Mouse (Mus musculus): ENCODE measurements around the gene Pxn. TPM values are rescaled to one million over a fixed set of nuclear protein-coding genes. Genes with fewer than 3 reads are reported as not detected.

The Pxn gene
- total and polyA plus RNA-seq, 2 experiments from 2014 or later: 18.0 to 41.0 TPM

- DNase-seq (ENCODE audit: low spot score) (no peak), ATAC-seq (no peak)
- Histone ChIP-seq H3K27me3 (ENCODE audit: insufficient read depth, low read length) (no peaks in the 10 kb centered on the region), H3K9ac (replicated peaks; ENCODE audit: low read length) (no peak overlapping the region), H3K4me3 (ENCODE audit: low read length) (no peak overlapping the region), H3K4me1 (ENCODE audit: insufficient read depth, low read length) (no peaks in the 10 kb centered on the region), H3K36me3 (ENCODE audit: insufficient read depth, low read length) (peaks cover 85% of the 10 kb centered on the region), H3K27ac (no peak overlapping the region), H3K4me2 (ENCODE audit: low read depth, low read length) (no peak overlapping the region), H3K9me3 (ENCODE audit: low read length) (no peaks in the 10 kb centered on the region)
- TF ChIP-seq CTCF (IDR thresholded peaks at IDR 0.05; ENCODE audit: low read depth): no peak
- WGBS: 93% methylated on average over 14 of the region's 14 CpGs
Measured at GRCm38 (mm10) chr5:115580229-115581001, 73.9 kb downstream of the Pxn start.

GRCm38 (mm10) chr5:115581662-115582061 lies 75.2 kb downstream of the Pxn start:
- Histone ChIP-seq H3K4me2 (ENCODE audit: low read depth, low read length) (no peak overlapping the region), H3K4me1 (ENCODE audit: insufficient read depth, low read length) (no peaks in the 10 kb centered on the region), H3K27me3 (ENCODE audit: insufficient read depth, low read length) (no peaks in the 10 kb centered on the region), H3K4me3 (ENCODE audit: low read length) (no peak overlapping the region), H3K9ac (replicated peaks; ENCODE audit: low read length) (no peak overlapping the region), H3K36me3 (ENCODE audit: insufficient read depth, low read length) (peaks cover 86% of the 10 kb centered on the region), H3K27ac (no peak overlapping the region), H3K9me3 (ENCODE audit: low read length) (no peaks in the 10 kb centered on the region)
- no peak for TF ChIP-seq CTCF (IDR thresholded peaks at IDR 0.05; ENCODE audit: low read depth)
- DNase-seq (ENCODE audit: low spot score): no peak
- WGBS: 97% methylated on average over 9 of the region's 9 CpGs
- ATAC-seq: no peak

- Histone ChIP-seq H3K4me3 (ENCODE audit: low read length) (no peak overlapping the region), H3K9ac (replicated peaks; ENCODE audit: low read length) (no peak overlapping the region), H3K4me2 (ENCODE audit: low read depth, low read length) (no peak overlapping the region), H3K27me3 (ENCODE audit: insufficient read depth, low read length) (no peaks in the 10 kb centered on the region), H3K9me3 (ENCODE audit: low read length) (no peaks in the 10 kb centered on the region), H3K36me3 (ENCODE audit: insufficient read depth, low read length) (peaks cover 87% of the 10 kb centered on the region), H3K4me1 (ENCODE audit: insufficient read depth, low read length) (no peaks in the 10 kb centered on the region), H3K27ac (no peak overlapping the region)
- ATAC-seq (no peak), DNase-seq (ENCODE audit: low spot score) (no peak)
- TF ChIP-seq CTCF (IDR thresholded peaks at IDR 0.05; ENCODE audit: low read depth): no peak
- WGBS: 85% methylated on average over 12 of the region's 12 CpGs
Measured at GRCm38 (mm10) chr5:115585616-115586015, 79.1 kb downstream of the Pxn start.

- no peak overlapping the region for H3K4me3 ChIP-seq (ENCODE audit: low read length)
- H3K4me1 ChIP-seq (ENCODE audit: insufficient read depth, low read length): no peaks in the 10 kb centered on the region
- ATAC-seq (no peak), DNase-seq (ENCODE audit: low spot score) (no peak)
- no peak overlapping the region for H3K4me2 ChIP-seq (ENCODE audit: low read depth, low read length)
- no peaks in the 10 kb centered on the region for H3K27me3 ChIP-seq (ENCODE audit: insufficient read depth, low read length)
- H3K27ac ChIP-seq: no peak overlapping the region
- no peak overlapping the region for H3K9ac ChIP-seq (replicated peaks; ENCODE audit: low read length)
- H3K36me3 ChIP-seq (ENCODE audit: insufficient read depth, low read length): peaks cover 86% of the 10 kb centered on the region
- no peaks in the 10 kb centered on the region for H3K9me3 ChIP-seq (ENCODE audit: low read length)
- no peak for TF ChIP-seq CTCF (IDR thresholded peaks at IDR 0.05; ENCODE audit: low read depth)
- WGBS: 49% methylated on average over 15 of the region's 15 CpGs
Measured at GRCm38 (mm10) chr5:115586166-115586565, 79.7 kb downstream of the Pxn start.

- no peaks in the 10 kb centered on the region for H3K9me3 ChIP-seq (ENCODE audit: low read length)
- H3K4me3 ChIP-seq (ENCODE audit: low read length): no peak overlapping the region
- H3K27me3 ChIP-seq (ENCODE audit: insufficient read depth, low read length): no peaks in the 10 kb centered on the region
- DNase-seq (ENCODE audit: low spot score): no peak
- 92% methylated on average over 2 of the region's 2 CpGs for WGBS
- H3K4me2 ChIP-seq (ENCODE audit: low read depth, low read length): no peak overlapping the region
- peaks cover 84% of the 10 kb centered on the region for H3K36me3 ChIP-seq (ENCODE audit: insufficient read depth, low read length)
- no peak overlapping the region for H3K27ac ChIP-seq
- no peak for TF ChIP-seq CTCF (IDR thresholded peaks at IDR 0.05; ENCODE audit: low read depth)
- no peak for ATAC-seq
- no peak overlapping the region for H3K9ac ChIP-seq (replicated peaks; ENCODE audit: low read length)
- no peaks in the 10 kb centered on the region for H3K4me1 ChIP-seq (ENCODE audit: insufficient read depth, low read length)
Measured at GRCm38 (mm10) chr5:115586780-115587179, 80.3 kb downstream of the Pxn start.

GRCm38 (mm10) chr5:115591028-115591427 lies 84.6 kb downstream of the Pxn start:
- no peak overlapping the region for H3K27ac ChIP-seq
- TF ChIP-seq CTCF (IDR thresholded peaks at IDR 0.05; ENCODE audit: low read depth): no peak
- H3K9me3 ChIP-seq (ENCODE audit: low read length): no peaks in the 10 kb centered on the region
- H3K36me3 ChIP-seq (ENCODE audit: insufficient read depth, low read length): peaks cover 84% of the 10 kb centered on the region
- H3K27me3 ChIP-seq (ENCODE audit: insufficient read depth, low read length): no peaks in the 10 kb centered on the region
- WGBS: 84% methylated on average over 11 of the region's 11 CpGs
- no peak overlapping the region for H3K9ac ChIP-seq (replicated peaks; ENCODE audit: low read length)
- no peak overlapping the region for H3K4me2 ChIP-seq (ENCODE audit: low read depth, low read length)
- DNase-seq (ENCODE audit: low spot score) (no peak), ATAC-seq (no peak)
- H3K4me3 ChIP-seq (ENCODE audit: low read length): no peak overlapping the region
- no peaks in the 10 kb centered on the region for H3K4me1 ChIP-seq (ENCODE audit: insufficient read depth, low read length)

- Histone ChIP-seq H3K4me1 (ENCODE audit: insufficient read depth, low read length) (no peaks in the 10 kb centered on the region), H3K4me3 (ENCODE audit: low read length) (no peak overlapping the region), H3K27me3 (ENCODE audit: insufficient read depth, low read length) (no peaks in the 10 kb centered on the region), H3K4me2 (ENCODE audit: low read depth, low read length) (no peak overlapping the region), H3K36me3 (ENCODE audit: insufficient read depth, low read length) (peaks cover 83% of the 10 kb centered on the region), H3K27ac (no peak overlapping the region), H3K9me3 (ENCODE audit: low read length) (no peaks in the 10 kb centered on the region), H3K9ac (replicated peaks; ENCODE audit: low read length) (no peak overlapping the region)
- 97% methylated on average over 2 of the region's 2 CpGs for WGBS
- DNase-seq (ENCODE audit: low spot score) (no peak), ATAC-seq (no peak)
- no peak for TF ChIP-seq CTCF (IDR thresholded peaks at IDR 0.05; ENCODE audit: low read depth)
Measured at GRCm38 (mm10) chr5:115591506-115591905, 85.0 kb downstream of the Pxn start.

Data from hindbrain, postnatal 0 days (tissue).